Mouse (Mus musculus) C2C12 (cell line): ENCODE results near the gene Chst8. TPM values are rescaled to one million over a fixed set of nuclear protein-coding genes. Genes with fewer than 3 reads are reported as not detected.

Experiments used
- H3K27me3 ChIP-seq: one replicate; pipeline ENCODE4 v1.6.1; 2011; ENCODE audit not compliant: control insufficient read depth, insufficient read depth, insufficient read length
- H3K36me3 ChIP-seq: one replicate; pipeline ENCODE4 v1.6.1; 2011; ENCODE audit not compliant: control insufficient read depth, insufficient read depth
- H3K4me3 ChIP-seq: one replicate; pipeline ENCODE4 v1.5.1; 2011; ENCODE audit warnings: mild to moderate bottlenecking, control low read depth; ENCODE audit not compliant: poor library complexity, insufficient read depth, severe bottlenecking
- H3K79me2 ChIP-seq: one replicate; pipeline ENCODE4 v1.6.1; 2011; ENCODE audit not compliant: control insufficient read depth, insufficient read depth
- H3K79me3 ChIP-seq: one replicate; pipeline ENCODE4 v1.6.1; 2011; ENCODE audit warnings: low read depth, control low read depth
- H3ac ChIP-seq: one replicate; pipeline ENCODE3; 2011; ENCODE audit warnings: low read depth; ENCODE audit not compliant: control insufficient read depth, insufficient read length
- CEBPB ChIP-seq: IDR thresholded peaks from one replicate; pipeline ENCODE4 v1.6.1; 2011; ENCODE audit warnings: low read depth, mild to moderate bottlenecking, control low read depth, moderate library complexity
- CTCF ChIP-seq: IDR thresholded peaks from one replicate; pipeline ENCODE4 v1.5.1; 2011; ENCODE audit not compliant: control insufficient read depth, insufficient read depth, insufficient read length
- FOSL1 ChIP-seq: IDR thresholded peaks from one replicate; pipeline ENCODE4 v1.8.0; 2011; ENCODE audit warnings: mild to moderate bottlenecking, low read length; ENCODE audit not compliant: poor library complexity, insufficient read depth, severe bottlenecking
- MAX ChIP-seq: IDR thresholded peaks from one replicate; pipeline ENCODE4 v1.6.1; 2011; ENCODE audit warnings: mild to moderate bottlenecking, control low read depth
- MYOD1 ChIP-seq: IDR thresholded peaks from one replicate; pipeline ENCODE4 v1.6.1; 2011; ENCODE audit warnings: low read depth; ENCODE audit not compliant: control insufficient read depth, insufficient read length
- MYOG ChIP-seq: IDR thresholded peaks from one replicate; pipeline ENCODE4 v1.6.1; 2011; ENCODE audit not compliant: control insufficient read depth, insufficient read length; ENCODE audit errors: extremely low read depth
- USF1 ChIP-seq: IDR thresholded peaks from one replicate; pipeline ENCODE4 v1.6.1; 2011; ENCODE audit warnings: low read depth, mild to moderate bottlenecking, control low read depth, moderate library complexity
- polyA plus RNA-seq: library from polyadenylated mRNA; unstranded; fragments of >200 nt; fragmentation: generic; extraction: Trizol; gene quantifications from one replicate; pipeline ENCODE4 v1.2.1, GENCODE M21; 2012; ENCODE audit warnings: missing spikeins

The Chst8 gene
- polyA plus RNA-seq, 1 experiment, result 0.09 TPM

- Histone ChIP-seq H3K4me3 (no peak overlapping the region), H3K36me3 (no peaks in the 10 kb centered on the region), H3ac (no peak overlapping the region), H3K79me2 (no peaks in the 10 kb centered on the region), H3K79me3 (no peaks in the 10 kb centered on the region), H3K27me3 (no peaks in the 10 kb centered on the region)
- TF ChIP-seq MYOD1, result no peak
These were observed 73.1 kb downstream of the Chst8 start for GRCm38 (mm10) chr7:34739371-34739770.

DNA sequence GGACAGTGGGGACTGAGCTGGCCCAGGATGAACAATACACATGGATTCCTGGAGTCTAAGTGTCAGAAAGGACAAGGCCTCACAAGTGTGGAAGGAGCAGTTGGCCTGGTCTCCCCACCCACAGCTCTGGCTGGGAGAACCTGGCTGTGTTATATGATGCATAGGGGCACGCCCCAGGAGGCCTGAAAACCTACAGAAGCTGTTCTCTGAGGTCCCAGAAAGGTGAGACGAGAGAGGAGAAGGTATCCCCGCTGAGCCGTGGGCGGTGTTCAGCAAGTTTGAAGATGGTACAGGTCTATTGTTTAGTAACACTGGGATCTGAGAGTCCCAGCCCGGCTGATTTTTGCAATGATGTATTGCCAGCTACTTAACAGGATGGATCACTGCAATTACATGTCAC is 75.3 kb downstream of the Chst8 start:
- no peaks in the 10 kb centered on the region for H3K79me3 ChIP-seq
- no peaks in the 10 kb centered on the region for H3K36me3 ChIP-seq
- H3ac ChIP-seq, result no peak overlapping the region
- no peak overlapping the region for H3K4me3 ChIP-seq
- no peaks in the 10 kb centered on the region for H3K27me3 ChIP-seq
- TF ChIP-seq USF1 (no peak), CEBPB (no peak), FOSL1 (no peak), MAX (no peak), CTCF (no peak), MYOD1 (no peak), MYOG (no peak)
- H3K79me2 ChIP-seq, result no peaks in the 10 kb centered on the region

DNA sequence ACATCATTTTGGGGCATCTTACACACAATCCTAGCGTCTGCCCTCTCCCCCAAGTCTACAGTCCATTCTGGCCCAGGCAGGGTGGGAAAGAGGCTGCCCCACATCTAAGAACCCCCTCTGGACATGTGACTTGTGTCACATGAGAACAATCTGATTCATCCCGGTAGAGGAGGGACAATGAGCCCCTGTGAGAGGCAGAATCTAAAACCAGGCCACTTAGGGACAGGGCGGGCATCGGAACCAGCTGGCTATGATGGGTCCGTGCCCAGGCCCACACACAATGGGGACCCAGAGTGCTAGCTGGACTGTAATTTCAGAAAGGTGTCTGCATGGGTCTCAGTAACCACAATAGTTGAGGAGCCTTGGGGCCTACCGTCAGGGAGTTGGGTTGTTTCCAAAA is 78.2 kb downstream of the Chst8 start:
- Histone ChIP-seq H3K36me3 (no peaks in the 10 kb centered on the region), H3K79me2 (no peaks in the 10 kb centered on the region), H3ac (no peak overlapping the region), H3K4me3 (no peak overlapping the region), H3K27me3 (peaks cover 3% of the 10 kb centered on the region), H3K79me3 (no peaks in the 10 kb centered on the region)
- TF ChIP-seq MYOD1 (no peak), MAX (no peak), CEBPB (no peak)

DNA sequence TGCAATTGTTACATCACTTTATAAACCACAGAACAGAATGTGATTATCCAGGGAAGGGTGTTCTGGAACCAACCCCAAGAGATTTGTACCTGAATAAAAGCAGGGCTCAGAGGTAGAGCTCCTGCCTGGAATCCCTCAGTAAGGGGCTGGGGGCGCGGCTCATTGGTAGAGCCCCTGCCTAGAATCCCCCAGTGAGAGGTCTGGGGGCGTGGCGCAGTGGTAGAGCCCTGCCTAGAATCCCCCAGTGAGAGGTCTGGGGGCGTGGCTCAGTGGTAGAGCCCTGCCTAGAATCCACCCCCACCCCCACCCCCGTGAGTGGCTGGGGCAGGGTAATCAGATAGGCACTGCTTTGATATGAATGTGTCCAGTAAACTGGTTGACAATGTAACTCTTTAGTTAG is 83.6 kb downstream of the Chst8 start:
- H3K79me2 ChIP-seq, result no peaks in the 10 kb centered on the region
- TF ChIP-seq MYOG (no peak), FOSL1 (no peak), MAX (no peak), MYOD1 (no peak), CTCF (no peak), USF1 (no peak), CEBPB (no peak)
- no peak overlapping the region for H3K4me3 ChIP-seq
- no peak overlapping the region for H3ac ChIP-seq
- peaks cover 3% of the 10 kb centered on the region for H3K27me3 ChIP-seq
- no peaks in the 10 kb centered on the region for H3K36me3 ChIP-seq
- no peaks in the 10 kb centered on the region for H3K79me3 ChIP-seq

DNA sequence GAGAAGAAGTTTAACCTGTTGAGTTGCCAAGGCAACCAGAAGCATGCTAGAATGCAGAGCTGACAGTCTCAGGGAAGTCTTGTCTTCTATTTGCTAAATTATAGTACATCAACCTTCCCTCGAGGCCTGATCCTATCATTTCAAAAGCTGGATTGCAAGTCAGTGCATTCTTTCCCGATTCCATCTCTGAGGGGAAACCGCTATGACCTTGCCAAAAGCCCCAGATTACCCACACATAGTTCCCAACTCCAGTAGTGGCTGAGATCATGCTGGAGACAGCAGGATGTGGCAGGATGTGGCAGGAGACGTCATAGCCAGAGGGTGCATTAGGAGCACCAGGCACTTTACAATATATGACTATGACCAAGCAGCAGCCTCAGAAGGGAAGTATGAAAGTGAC is 87.3 kb downstream of the Chst8 start:
- Histone ChIP-seq H3ac (no peak overlapping the region), H3K27me3 (no peaks in the 10 kb centered on the region), H3K4me3 (no peak overlapping the region), H3K79me2 (no peaks in the 10 kb centered on the region), H3K79me3 (no peaks in the 10 kb centered on the region), H3K36me3 (no peaks in the 10 kb centered on the region)
- no peak for TF ChIP-seq MYOD1
- TF ChIP-seq MAX, result no peak
- no peak for TF ChIP-seq FOSL1
- TF ChIP-seq CTCF, result no peak

DNA sequence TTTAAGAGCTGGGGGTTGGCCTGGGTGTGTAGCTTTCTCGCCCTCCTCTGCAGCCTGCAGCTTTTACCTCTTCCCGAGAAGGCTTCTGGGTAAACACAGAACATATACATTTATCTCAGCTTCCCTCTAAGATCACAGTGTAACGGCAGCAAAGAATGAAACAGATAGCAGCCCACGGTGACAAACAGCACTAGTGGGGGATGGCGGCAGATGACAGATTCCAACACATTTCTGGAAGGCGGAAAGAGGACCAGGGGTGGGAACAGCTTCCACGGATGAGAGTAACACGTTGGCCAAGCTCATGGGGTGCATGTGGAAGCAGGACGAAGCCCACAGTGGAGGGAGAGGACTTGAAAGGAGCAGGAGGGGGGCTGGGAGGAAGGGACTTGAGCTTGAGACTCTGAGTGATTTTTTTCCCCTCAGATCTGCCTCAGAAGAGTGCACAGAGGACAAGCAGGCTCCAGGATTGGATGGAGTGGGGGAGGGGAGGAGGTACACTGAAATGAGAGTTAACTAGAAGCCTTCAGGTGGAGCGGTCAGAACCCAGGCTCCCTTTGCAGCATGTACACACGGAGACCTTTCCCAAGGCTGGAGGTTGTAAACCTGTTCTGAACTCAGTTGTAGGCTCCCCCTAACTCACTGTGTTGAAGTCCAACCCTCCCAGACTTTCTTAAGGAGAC is 89.8 kb downstream of the Chst8 start:
- H3K4me3 ChIP-seq, result no peak overlapping the region
- no peak for TF ChIP-seq CEBPB
- TF ChIP-seq MYOD1, result no peak
- TF ChIP-seq FOSL1, result no peak
- TF ChIP-seq CTCF, result no peak
- TF ChIP-seq USF1, result no peak
- TF ChIP-seq MAX, result no peak
- TF ChIP-seq MYOG, result no peak

DNA sequence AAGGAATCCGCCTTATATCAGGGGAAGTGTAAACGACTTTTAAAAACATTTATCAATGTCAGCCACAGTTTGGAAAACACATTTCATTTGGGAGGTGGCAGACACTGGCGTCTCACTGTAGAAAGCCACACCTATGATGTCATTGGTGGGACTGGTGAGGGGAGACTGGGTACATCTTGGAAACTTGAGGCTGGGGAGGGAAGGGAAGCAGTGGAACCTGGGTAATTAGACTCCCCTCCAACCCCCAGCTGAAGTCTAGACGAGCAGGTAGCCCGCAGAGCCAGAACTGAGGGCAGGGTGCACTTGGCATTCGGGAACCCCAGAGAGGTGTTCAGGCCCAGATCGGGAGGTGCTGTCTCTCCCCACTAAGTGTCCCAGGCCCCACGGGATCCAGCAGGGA is 90.4 kb downstream of the Chst8 start:
- Histone ChIP-seq H3K79me3 (no peaks in the 10 kb centered on the region), H3K27me3 (peaks cover under 1% of the 10 kb centered on the region), H3K4me3 (no peak overlapping the region), H3K79me2 (no peaks in the 10 kb centered on the region), H3ac (no peak overlapping the region), H3K36me3 (no peaks in the 10 kb centered on the region)
- TF ChIP-seq MAX (no peak), FOSL1 (no peak), MYOD1 (no peak), MYOG (no peak), CTCF (no peak), CEBPB (no peak), USF1 (no peak)

More for the DNA sequence above, 89.8 kb downstream of the Chst8 start:
- no peaks in the 10 kb centered on the region for H3K27me3 ChIP-seq
- no peaks in the 10 kb centered on the region for H3K79me2 ChIP-seq
- H3K79me3 ChIP-seq, result no peaks in the 10 kb centered on the region
- no peak overlapping the region for H3ac ChIP-seq
- no peaks in the 10 kb centered on the region for H3K36me3 ChIP-seq
